Mouse (Mus musculus) right cerebral cortex, postnatal 4 days (tissue): ENCODE data around the gene Arf1.
A peak's percentile ranks its signal among the peaks of the same experiment; 100 is the strongest.
"Not testable (repeated sequence)": the region's sequence is repeated elsewhere in the genome, so short reads cannot be mapped to it uniquely, and the experiment has no call there.

ENCODE experiments used
- DNase-seq: peaks from one replicate; pipeline ENCODE4 v3.0.0-alpha.2; 2022

Arf1 gene

DNA sequence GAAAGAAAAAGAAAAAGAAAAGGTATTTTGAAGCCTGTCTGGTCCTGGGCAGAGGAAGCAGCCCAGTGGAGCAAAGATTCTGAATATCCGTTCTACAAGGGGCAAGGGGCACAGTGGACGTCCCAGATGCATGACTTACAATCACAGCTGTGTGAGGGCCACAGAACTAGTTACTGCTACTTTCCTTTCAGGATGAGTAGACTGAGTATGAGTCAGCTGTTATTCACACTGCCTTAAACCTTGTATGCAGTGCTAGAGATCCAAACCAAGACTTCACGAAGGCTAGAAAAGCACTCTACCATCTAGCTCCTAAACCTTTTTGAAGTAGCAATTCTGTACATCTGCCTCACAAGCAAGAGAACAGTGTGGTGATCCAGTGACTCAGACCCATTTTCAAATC is 1.8 kb downstream of the Arf1 start:
- DNase-seq = no peak

GRCm38 (mm10) chr11:59225167-59225566 is 2.9 kb downstream of the Arf1 start:
- DNase-seq = no peak

DNA sequence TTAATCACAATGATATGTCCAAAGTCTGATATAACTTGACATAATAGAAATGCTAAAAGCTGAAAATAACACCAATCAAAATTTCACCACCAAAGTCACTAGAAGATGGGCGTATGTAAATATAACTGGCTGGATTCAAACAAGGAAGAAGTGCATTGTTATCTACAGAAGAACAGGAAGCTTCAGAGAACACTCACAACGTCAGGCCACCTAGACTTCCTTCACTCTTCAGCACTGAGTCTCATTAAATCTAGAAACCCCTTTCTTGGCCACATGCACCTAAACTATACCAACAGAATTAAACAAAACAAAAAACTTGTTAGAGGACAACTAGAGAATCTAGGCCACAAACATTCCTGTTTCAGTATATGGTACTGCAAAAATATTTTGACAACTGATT is 3.6 kb downstream of the Arf1 start:
- DNase-seq = no peak

GRCm38 (mm10) chr11:59224025-59224424 is 4.0 kb downstream of the Arf1 start:
- DNase-seq = no peak

GRCm38 (mm10) chr11:59222306-59222705 is 5.8 kb downstream of the Arf1 start:
- DNase-seq = no peak

DNA sequence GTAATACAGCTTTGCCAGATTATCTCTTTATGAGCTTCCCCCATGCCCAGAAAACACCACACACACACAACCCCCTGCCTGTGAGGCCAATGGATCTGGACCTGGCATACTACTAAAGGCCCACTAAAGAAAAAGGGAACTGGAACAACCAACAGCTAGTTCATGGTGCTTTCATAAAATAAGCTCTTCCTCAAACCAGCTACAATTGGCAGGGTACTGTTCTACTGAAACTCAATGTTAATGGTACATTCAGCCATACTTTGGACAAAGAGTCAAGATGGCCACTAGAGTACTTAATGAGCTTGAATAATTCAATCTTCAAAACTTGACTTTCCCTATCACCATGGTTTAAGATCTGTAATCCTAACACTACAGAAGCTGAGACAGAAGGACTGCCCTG is 6.5 kb downstream of the Arf1 start:
- no peak for DNase-seq

GRCm38 (mm10) chr11:59219064-59219463 is 9.0 kb downstream of the Arf1 start:
- no peak for DNase-seq

DNA sequence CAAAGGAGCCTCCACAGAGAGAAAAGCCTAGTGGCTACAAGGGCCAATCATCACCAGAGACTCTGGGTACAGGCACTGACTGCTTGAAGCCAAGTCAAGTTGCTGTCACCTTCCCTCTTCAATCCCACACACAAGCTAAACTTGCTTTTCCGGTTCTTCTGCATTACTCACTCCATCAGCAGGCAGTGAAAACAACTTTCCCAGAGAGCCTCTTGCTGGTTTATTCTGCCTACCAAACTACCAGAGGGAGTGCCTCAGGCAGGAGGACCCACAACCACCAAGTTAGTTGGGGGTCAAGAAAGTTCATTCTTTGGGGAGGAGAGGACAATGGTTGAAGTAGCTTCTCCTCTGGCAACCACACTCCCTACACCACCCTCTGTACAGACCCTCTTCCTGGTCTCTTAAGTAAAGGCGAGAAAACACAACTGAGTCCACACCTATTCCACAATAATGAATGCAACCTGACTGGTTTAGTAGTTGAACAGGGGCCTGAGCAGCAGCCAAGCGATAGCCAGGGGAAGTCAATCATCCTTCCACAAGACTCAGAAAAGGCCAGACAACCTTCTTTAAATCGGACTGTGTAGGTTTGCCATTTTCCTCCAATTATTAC is 9.6 kb downstream of the Arf1 start:
- no peak for DNase-seq

- no peak for DNase-seq
Measured at GRCm38 (mm10) chr11:59216955-59217354, 11.1 kb downstream of the Arf1 start.

DNA sequence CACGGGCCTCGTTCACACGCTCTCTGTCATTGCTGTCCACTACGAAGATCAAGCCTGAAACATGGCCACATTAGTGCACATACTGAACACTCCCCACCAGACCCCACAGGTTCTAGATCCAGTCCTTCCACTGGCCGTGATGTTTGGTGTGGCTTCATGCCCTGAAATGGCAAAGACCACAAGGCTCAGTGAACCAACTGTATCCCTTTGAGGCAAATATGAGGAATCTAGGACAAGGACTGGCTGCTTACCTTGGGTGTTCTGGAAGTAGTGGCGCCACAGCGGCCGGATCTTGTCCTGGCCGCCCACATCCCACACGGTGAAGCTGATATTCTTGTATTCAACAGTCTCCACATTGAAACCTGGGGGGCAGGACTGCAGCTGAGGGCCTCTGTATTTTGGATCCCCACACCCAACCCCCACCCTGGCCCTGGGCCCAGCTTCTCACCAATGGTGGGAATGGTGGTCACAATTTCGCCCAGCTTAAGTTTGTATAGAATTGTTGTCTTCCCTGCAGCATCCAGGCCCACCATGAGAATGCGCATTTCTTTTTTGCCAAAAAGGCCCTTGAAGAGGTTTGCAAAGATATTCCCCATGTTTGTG is 15.1 kb downstream of the Arf1 start:
- no peak for DNase-seq

DNA sequence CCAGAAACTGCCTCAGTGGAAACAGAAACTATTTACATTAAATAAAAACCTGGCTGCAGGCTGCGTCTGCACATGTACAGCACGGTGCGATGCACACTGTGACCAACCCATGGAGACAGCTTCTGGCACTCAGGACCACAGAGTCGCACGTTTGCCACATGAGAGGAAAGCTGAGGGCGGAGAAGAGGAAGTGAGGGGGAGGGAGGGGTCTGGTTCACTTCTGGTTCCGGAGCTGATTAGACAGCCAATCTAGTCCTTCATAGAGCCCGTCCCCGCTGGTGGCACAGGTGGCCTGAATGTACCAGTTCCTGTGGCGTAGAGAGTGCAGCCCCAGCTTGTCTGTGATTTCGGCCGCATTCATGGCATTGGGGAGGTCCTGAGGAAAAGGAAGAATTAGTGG is 15.8 kb downstream of the Arf1 start:
- DNase-seq = not testable (repeated sequence)

GRCm38 (mm10) chr11:59211561-59211960 is 16.5 kb downstream of the Arf1 start:
- DNase-seq = not testable (repeated sequence)

GRCm38 (mm10) chr11:59210020-59210419 is 18.1 kb downstream of the Arf1 start:
- DNase-seq = no peak

DNA sequence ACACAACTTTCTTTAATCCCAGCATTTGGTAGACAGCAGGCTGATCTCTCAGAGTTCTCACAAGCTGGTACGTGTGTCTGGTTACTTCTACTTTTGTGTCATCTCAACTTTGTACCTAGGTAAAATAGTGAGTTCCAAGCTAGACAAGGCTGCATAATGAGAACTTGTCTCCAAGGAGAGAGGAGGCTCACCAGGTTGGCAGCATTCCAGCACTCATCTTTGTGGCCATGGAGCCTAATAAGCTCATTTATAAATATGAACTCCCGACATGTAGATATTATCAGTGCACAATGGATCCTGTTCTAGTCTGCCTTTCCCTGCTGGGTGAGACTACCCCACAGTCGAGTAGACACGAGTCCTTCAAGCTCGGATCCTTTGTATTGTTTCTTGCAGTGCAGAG is 18.5 kb downstream of the Arf1 start:
- no peak for DNase-seq

GRCm38 (mm10) chr11:59209003-59209441 is 19.0 kb downstream of the Arf1 start:
- peak; percentile 59 for DNase-seq

GRCm38 (mm10) chr11:59208153-59208831 is 19.8 kb downstream of the Arf1 start, which contains the start of gene 2310033P09Rik:
2310033P09Rik (plus strand) TSS chr11:59208321.
- DNase-seq = peak; percentile 94

DNA sequence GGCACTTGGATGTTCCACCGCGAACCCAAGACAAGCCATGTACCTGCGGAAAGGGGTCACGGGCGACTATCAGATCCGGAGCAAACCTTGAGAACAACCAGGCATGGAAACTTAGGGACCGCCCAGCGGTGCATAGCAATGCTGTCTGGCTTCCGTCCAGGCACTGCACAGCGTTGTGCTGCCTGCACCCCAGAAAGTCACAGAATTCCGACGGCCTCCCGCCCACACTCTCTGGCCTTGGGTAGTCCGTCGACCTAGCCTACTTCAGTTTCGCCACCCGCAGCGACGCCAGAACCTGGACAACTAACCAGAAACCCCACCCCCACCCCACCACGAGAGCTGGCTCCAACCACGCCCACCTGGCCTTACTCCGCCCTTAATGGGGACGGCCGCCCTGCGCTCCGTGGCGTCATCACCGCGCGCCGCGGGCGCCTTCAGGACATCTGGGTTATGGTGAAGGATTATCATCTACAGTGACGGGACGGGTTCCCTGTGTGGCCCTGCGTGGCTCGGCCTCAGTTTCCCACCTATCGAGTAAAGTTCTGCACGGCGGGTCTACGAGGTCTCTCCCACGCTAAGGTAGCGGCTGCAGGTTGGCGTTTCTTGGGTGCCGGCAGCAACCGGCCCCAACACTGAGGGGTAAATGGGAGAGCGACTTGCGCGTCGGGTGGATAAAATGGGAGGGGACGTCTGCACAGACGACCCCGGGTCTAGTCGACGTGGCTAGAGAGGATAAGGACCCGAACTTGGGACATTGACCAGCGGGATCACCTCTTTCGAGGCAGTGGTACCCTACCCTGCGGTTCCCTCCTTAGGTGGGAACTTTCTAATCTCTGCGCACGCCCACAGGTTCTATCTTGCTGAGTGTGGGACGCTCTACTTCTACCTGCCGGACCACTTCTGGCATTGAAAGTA is 25.7 kb downstream of the Arf1 start, which contains the start of gene Mrpl55:
TSS of gene Mrpl55 (plus strand) at position 406 of the 915 bp plus-strand sequence.
- DNase-seq = peak; percentile 95

DNA sequence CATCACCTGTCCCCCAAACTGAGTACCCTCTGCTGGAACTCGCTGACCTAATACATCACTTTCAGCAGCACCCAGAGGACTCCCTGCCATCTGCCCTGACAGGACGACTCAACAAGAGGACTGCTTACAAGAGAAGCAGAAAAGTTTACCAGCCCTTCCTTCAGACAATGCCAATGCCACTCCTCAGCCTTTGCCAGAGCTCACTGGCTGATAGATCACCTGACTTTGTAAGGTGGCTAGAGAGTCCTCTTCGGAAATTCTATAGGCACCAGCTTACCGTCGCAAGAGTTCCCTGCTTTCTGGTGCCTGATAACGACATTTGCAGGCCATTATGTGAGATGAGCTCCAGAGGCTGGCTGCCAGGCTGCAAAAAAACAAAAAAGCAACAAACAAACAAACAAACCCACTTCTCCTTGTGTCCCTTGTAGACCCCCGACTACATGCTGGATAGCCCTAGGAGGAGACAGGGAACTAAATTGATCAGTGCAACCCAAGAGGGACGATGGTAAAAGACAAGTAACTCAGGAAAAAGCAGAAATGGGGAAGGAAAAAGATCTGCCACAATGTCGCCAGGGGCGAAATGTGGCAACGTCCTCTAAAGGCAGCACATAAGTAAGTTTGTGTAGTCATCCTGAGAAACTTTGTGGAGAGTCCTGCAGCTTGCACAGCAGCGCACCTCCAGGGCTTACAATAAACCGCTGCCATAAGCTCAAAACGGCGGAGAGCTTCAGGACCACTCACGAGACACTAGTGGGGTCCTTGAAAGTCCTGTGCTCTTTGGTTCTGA is 26.7 kb downstream of the Arf1 start:
- no peak for DNase-seq

- no peak for DNase-seq
Measured at GRCm38 (mm10) chr11:59196230-59196629, 31.8 kb downstream of the Arf1 start.

- peak; percentile 15 for DNase-seq
Measured at GRCm38 (mm10) chr11:59192059-59192386, 36.0 kb downstream of the Arf1 start, which contains the start of gene Guk1. Guk1 (minus strand) TSS chr11:59192212.

- DNase-seq = peak; percentile 85
Measured at GRCm38 (mm10) chr11:59191231-59192058, 36.6 kb downstream of the Arf1 start.
